Mouse (Mus musculus) midbrain, embryonic 16.5 days (tissue): ENCODE data around the gene Etl4. TPM values are rescaled to one million over a fixed set of nuclear protein-coding genes. Genes with fewer than 3 reads are reported as not detected.

Experiments used
- ATAC-seq: fragments of 200-750 bp; cut with Nextera tagmentation; 2 replicates; pipeline ENCODE4 v1.8.0; 2017; ENCODE audit warnings: moderate TSS enrichment
- H3K27ac ChIP-seq: fragments of 300-500 bp; sonication (generic); 2 replicates; pipeline ENCODE4 v1.5.1; 2014; ENCODE audit warnings: mild to moderate bottlenecking, low read length, mixed read lengths
- H3K27me3 ChIP-seq: fragments of 300-500 bp; sonication (generic); 2 replicates; pipeline ENCODE4 v1.6.1; 2014; ENCODE audit warnings: low read depth, low read length, mixed read lengths; ENCODE audit not compliant: control insufficient read depth, insufficient read depth
- H3K36me3 ChIP-seq: fragments of 300-500 bp; sonication (generic); 2 replicates; pipeline ENCODE4 v1.6.1; 2014; ENCODE audit warnings: mild to moderate bottlenecking, low read length, moderate library complexity, mixed read lengths; ENCODE audit not compliant: control insufficient read depth, insufficient read depth
- H3K4me1 ChIP-seq: fragments of 300-500 bp; sonication (generic); 2 replicates; pipeline ENCODE4 v1.6.1; 2014; ENCODE audit warnings: mild to moderate bottlenecking, low read length, mixed read lengths; ENCODE audit not compliant: control insufficient read depth, insufficient read depth
- H3K4me2 ChIP-seq: fragments of 300-500 bp; sonication (generic); 2 replicates; pipeline ENCODE4 v1.6.1; 2014; ENCODE audit warnings: mild to moderate bottlenecking, low read length, mixed read lengths
- H3K4me3 ChIP-seq: fragments of 300-500 bp; sonication (generic); 2 replicates; pipeline ENCODE4 v1.5.1; 2014; ENCODE audit warnings: low read depth, mild to moderate bottlenecking, low read length, moderate library complexity, mixed read lengths
- H3K9ac ChIP-seq: fragments of 300-500 bp; sonication (generic); 2 replicates; pipeline ENCODE4 v1.6.1; 2014; ENCODE audit warnings: low read depth, low read length, mixed read lengths
- H3K9me3 ChIP-seq: fragments of 300-500 bp; sonication (generic); replicated peaks from 2 replicates; pipeline ENCODE4 v1.6.1; 2014; ENCODE audit warnings: mild to moderate bottlenecking, low read length, mixed read lengths; ENCODE audit not compliant: control insufficient read depth, poor library complexity, severe bottlenecking
- WGBS: fragments of 180-500 bp; shearing (Covaris S2); extraction: QIAGEN DNeasy Blood & Tissue Kit; methylation state at CpG from one replicate; pipeline ENCODE4 v1.1.7; 2014; 5-methylcytosine and 5-hydroxymethylcytosine counted together
- polyA plus RNA-seq: library from polyadenylated mRNA; unstranded; fragments of >200 nt; fragmentation: Nextera tagmentation; extraction: Ambion mirVana; gene quantifications from 2 replicates; pipeline ENCODE4 v1.2.1, GENCODE M21; 2015

The Etl4 gene
- polyA plus RNA-seq, 1 experiment from 2014 or later = 4.9 TPM

DNA sequence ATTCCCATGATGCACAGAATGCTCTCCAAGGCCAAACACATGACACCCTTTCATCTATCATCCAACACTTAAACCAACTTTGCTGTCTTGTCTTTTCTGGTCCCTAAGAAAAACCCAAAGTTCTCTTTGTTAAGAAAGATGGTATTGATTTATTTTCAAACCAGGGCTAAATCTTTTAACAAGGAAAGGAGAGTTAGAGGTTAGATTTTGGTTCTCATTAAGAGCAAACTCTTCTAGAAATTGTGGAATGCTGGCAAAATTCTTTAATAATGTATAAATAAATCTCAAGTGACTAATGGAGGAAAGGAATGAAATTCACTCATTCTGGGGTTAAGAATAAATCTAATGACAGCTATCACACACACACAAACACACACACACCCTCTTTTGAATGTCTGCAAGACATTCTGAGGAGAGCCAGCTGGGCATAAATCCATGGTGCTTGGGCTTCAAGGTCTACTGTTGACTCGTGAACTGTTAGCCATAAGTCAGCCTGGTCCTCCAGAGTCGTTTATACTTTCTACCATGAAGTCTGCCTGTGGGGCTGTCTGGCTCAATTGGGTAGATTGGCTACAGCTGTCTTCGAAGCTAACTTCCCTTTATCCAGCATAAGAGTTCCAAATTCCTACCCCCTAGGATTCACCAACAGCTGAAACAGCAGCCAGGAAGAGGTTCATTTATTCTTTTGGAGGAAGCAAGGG is 544.1 kb downstream of the Etl4 start:
- Histone ChIP-seq H3K27ac (no peak overlapping the region), H3K9ac (no peak overlapping the region), H3K4me3 (no peak overlapping the region), H3K36me3 (no peaks in the 10 kb centered on the region), H3K4me2 (no peak overlapping the region), H3K4me1 (no peaks in the 10 kb centered on the region), H3K9me3 (no peaks in the 10 kb centered on the region), H3K27me3 (no peaks in the 10 kb centered on the region)
- ATAC-seq = no peak
- 72% methylated on average over 3 of the region's 3 CpGs for WGBS

DNA sequence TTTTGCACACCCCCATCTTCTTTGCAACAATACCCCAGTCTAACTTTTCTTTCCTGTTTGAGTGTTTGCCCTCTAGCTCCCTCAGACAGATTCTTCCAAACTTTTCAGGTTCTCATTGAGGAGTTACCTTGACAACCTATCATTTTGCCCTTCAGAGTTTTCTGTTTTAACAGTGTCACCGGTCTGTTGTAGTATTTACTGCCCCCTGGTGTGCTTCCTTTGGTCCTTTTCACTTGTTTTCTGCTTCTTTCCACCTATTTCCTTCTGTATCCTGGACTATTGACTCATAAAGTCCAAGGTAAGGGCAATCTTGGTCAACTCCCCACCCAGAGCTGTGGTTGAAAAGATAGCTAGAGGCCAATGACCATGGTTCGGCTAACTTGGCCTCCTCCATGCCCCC is 569.6 kb downstream of the Etl4 start:
- no peak overlapping the region for H3K27ac ChIP-seq
- no peaks in the 10 kb centered on the region for H3K27me3 ChIP-seq
- no peak for ATAC-seq
- no peak overlapping the region for H3K4me3 ChIP-seq
- H3K9ac ChIP-seq = no peak overlapping the region
- no peaks in the 10 kb centered on the region for H3K36me3 ChIP-seq
- 79% methylated on average over 2 of the region's 2 CpGs for WGBS
- H3K4me2 ChIP-seq = no peak overlapping the region
- H3K4me1 ChIP-seq = no peaks in the 10 kb centered on the region
- H3K9me3 ChIP-seq = no peaks in the 10 kb centered on the region

DNA sequence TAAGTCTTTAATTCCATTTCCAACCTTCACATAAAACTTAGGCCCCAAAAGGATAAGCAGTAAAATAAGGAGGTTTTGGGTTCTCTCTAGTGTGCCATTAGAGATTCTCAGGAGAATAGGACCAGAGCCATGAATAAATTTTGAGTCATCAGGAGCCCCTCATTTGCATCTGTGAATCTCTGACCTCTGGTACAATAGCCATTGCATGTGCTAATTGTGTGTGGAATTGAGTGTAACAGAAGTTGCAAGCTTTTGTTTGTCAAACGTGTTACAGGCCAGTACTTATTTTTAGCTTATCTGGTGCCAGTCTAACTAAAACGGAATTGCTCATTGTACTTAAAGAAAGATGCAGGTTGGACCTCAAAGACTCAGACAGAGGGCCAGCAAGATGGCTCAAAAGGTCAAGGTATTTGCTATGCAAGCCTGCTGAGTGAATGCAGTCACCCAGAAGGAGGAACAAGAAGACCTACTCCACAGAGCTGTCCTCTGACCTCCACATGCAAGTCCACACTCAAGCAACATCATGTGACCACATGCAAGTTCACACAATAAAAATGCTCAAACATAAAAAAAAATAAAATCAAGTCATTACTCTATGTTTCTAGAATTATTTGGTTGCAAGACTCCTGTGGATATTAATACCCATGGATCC is 576.7 kb downstream of the Etl4 start:
- 12% methylated on average over 2 of the region's 2 CpGs for WGBS
- no peaks in the 10 kb centered on the region for H3K36me3 ChIP-seq
- H3K9me3 ChIP-seq = no peaks in the 10 kb centered on the region
- no peak overlapping the region for H3K4me3 ChIP-seq
- H3K27me3 ChIP-seq = no peaks in the 10 kb centered on the region
- H3K27ac ChIP-seq = no peak overlapping the region
- H3K9ac ChIP-seq = no peak overlapping the region
- H3K4me2 ChIP-seq = no peak overlapping the region
- H3K4me1 ChIP-seq = no peaks in the 10 kb centered on the region
- ATAC-seq = no peak

DNA sequence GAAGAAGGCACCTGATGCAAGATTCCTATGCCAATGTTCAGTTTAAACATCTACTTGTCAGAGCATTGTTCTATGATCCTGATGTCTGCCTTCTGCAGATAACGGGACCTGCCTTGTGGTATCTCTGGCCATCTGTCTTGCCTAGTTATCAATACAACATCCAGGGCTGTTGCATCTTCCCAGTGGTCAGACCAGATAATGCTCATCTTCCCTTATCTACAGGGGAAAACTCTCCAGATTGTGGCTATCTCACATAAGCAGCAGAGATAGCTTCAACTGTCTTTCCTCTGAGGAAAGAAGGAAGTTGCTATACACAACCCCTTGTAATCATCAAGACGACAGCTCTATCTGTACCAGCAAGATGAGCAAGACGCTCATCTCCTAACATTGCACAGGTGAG is 579.5 kb downstream of the Etl4 start:
- Histone ChIP-seq H3K4me2 (no peak overlapping the region), H3K4me3 (no peak overlapping the region), H3K9me3 (no peaks in the 10 kb centered on the region), H3K27ac (no peak overlapping the region), H3K27me3 (no peaks in the 10 kb centered on the region), H3K4me1 (no peaks in the 10 kb centered on the region), H3K36me3 (no peaks in the 10 kb centered on the region), H3K9ac (no peak overlapping the region)
- no peak for ATAC-seq
- WGBS = 94% methylated on average over 3 of the region's 3 CpGs

DNA sequence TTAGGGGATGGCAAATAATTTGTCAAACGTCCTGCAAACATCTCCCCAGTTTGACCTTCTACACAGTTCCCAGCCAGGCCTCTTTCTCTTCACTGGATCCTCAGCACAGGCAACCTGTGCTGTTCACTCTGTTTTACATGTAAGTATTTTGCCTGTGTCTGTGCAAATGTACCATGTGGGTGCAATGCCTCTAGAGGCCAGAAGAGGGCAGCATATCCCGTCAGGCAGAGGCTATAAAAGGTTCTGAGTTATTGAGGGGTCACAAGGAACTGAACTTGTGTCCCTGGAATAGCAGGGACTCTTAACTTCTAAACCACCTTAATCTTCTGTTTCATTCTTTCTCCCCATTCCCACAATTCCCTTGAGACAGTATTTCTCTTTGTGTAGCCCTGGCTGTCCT is 582.5 kb downstream of the Etl4 start:
- no peak overlapping the region for H3K9ac ChIP-seq
- WGBS = 64% methylated on average over 2 of the region's 2 CpGs
- no peak for ATAC-seq

DNA sequence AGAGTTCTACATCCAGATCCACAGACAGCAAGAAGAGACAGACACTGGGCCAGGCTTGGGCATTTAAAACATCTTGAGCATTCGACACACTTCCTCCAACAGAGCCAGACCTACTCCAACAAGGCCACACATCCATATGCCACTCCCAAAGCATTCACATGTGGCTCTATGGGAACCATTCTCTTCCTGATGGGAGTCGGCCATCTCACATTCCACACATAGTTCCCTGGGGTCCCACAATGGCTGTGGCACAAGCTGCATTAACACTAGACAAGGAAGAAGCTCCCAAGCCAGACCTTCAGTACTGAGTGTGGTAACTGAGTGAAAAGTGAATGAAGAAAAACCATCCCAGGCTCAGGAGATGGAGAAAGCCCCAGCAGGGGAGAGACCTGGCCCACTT is 584.2 kb downstream of the Etl4 start:
- Histone ChIP-seq H3K36me3 (no peaks in the 10 kb centered on the region), H3K4me1 (no peaks in the 10 kb centered on the region), H3K4me3 (no peak overlapping the region), H3K9ac (no peak overlapping the region), H3K27ac (no peak overlapping the region), H3K4me2 (no peak overlapping the region), H3K27me3 (no peaks in the 10 kb centered on the region), H3K9me3 (no peaks in the 10 kb centered on the region)
- 92% methylated on average over 2 of the region's 2 CpGs for WGBS
- ATAC-seq = no peak

More for the DNA sequence above, 582.5 kb downstream of the Etl4 start:
- no peaks in the 10 kb centered on the region for H3K27me3 ChIP-seq
- H3K36me3 ChIP-seq = no peaks in the 10 kb centered on the region
- H3K4me1 ChIP-seq = no peaks in the 10 kb centered on the region
- no peak overlapping the region for H3K27ac ChIP-seq
- no peak overlapping the region for H3K4me2 ChIP-seq
- no peaks in the 10 kb centered on the region for H3K9me3 ChIP-seq
- no peak overlapping the region for H3K4me3 ChIP-seq

DNA sequence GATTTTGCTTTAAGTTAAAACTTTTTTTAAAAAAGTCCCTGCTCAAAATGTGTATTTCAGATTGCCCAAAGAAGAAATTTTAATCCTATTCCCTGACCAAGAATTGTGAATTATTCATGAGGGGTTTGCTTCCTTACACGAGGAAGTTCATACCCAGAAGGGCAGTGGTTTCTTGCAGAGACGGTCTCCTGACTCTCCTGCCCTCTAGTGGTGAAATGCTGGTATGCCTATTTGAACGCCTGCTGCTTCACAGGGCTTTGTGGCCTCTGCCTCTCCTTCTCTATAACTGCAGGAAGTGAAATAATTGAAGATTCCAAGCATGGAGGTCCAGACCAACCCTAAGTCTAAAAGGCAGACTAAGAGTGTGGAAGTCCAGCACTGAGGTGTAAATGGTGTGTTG is 585.1 kb downstream of the Etl4 start:
- Histone ChIP-seq H3K4me1 (no peaks in the 10 kb centered on the region), H3K4me2 (no peak overlapping the region), H3K27ac (no peak overlapping the region), H3K9me3 (no peaks in the 10 kb centered on the region), H3K36me3 (no peaks in the 10 kb centered on the region), H3K27me3 (no peaks in the 10 kb centered on the region), H3K4me3 (no peak overlapping the region), H3K9ac (no peak overlapping the region)
- ATAC-seq = no peak
- WGBS = 9% methylated on average over 3 of the region's 3 CpGs

DNA sequence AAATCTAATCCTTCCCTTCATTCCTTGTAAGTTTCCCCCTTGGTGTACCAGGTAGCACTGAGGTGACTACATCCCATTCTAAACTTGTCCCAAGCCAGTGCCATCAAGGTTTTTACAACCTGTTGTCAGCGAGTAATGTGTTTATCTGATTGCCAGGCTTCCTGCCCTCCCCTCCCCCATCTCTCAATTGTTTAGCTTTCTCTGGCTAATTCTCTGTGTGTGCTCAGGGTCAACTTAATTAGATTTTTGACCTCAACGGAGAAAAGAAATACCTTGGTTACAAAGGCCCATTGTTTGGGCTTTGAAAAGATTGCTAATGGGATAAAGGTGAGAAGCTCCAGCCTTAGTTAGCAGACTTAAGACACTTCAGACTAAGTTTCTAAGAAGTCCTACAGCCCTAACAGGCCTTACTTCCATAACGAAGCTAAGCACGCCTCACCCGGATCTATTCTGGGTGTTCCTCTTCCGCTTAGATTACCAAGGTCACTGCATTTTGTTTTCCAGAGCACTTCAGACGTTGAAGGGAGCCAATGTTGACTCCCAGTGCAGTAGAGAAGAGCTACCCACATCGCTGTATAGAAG is 586.7 kb downstream of the Etl4 start:
- no peaks in the 10 kb centered on the region for H3K9me3 ChIP-seq
- WGBS = 25% methylated on average over 8 of the region's 8 CpGs
- no peaks in the 10 kb centered on the region for H3K27me3 ChIP-seq
- H3K4me1 ChIP-seq = no peaks in the 10 kb centered on the region
- H3K27ac ChIP-seq = no peak overlapping the region
- H3K36me3 ChIP-seq = no peaks in the 10 kb centered on the region
- no peak for ATAC-seq
- no peak overlapping the region for H3K9ac ChIP-seq
- no peak overlapping the region for H3K4me2 ChIP-seq
- no peak overlapping the region for H3K4me3 ChIP-seq
